Mouse (Mus musculus) c-Kit-positive CD71-positive TER-119-negative erythroid progenitor cells, embryonic 14.5 days (primary cell): ENCODE measurements at regions not wholly inside any gene's neighbourhood (a gene's known extent, or its start where the extent isn't known, plus 50 kb on each side); places are given as distances from the start of the nearest gene placed in this dataset.

Source experiments
- DNase-seq: peaks from one replicate; pipeline ENCODE4 v3.0.0-alpha.2; 2013; ENCODE audit warnings: low read depth

GRCm38 (mm10) chr16:74739194-74740135, 327.8 kb upstream of the Robo2 start:
- no peak for DNase-seq

GRCm38 (mm10) chr16:74732940-74733776, 321.5 kb upstream of the Robo2 start:
- DNase-seq, result no peak

- no peak for DNase-seq
Measured at GRCm38 (mm10) chr16:74730169-74730794, 318.7 kb upstream of the Robo2 start.

- DNase-seq, result no peak
Measured at GRCm38 (mm10) chr16:74723217-74723616, 311.6 kb upstream of the Robo2 start.

GRCm38 (mm10) chr16:74718154-74718553, 306.5 kb upstream of the Robo2 start:
- no peak for DNase-seq

GRCm38 (mm10) chr16:74717622-74718021, 306.0 kb upstream of the Robo2 start:
- DNase-seq, result no peak

- DNase-seq, result no peak
Measured at GRCm38 (mm10) chr16:74714950-74715349, 303.3 kb upstream of the Robo2 start.

- no peak for DNase-seq
Measured at GRCm38 (mm10) chr16:74712515-74712914, 300.9 kb upstream of the Robo2 start.

- DNase-seq, result no peak
Measured at GRCm38 (mm10) chr16:74702067-74702466, 290.4 kb upstream of the Robo2 start.

GRCm38 (mm10) chr16:74683371-74683770, 271.7 kb upstream of the Robo2 start:
- DNase-seq, result no peak

- DNase-seq, result no peak
Measured at GRCm38 (mm10) chr16:74675586-74675985, 264.0 kb upstream of the Robo2 start.

- no peak for DNase-seq
Measured at GRCm38 (mm10) chr16:74671466-74671865, 259.8 kb upstream of the Robo2 start.

- no peak for DNase-seq
Measured at GRCm38 (mm10) chr16:74664337-74664736, 252.7 kb upstream of the Robo2 start.

- no peak for DNase-seq
Measured at GRCm38 (mm10) chr16:74651244-74651643, 239.6 kb upstream of the Robo2 start.

- no peak for DNase-seq
Measured at GRCm38 (mm10) chr16:74649207-74649606, 237.6 kb upstream of the Robo2 start.

- DNase-seq, result peak; percentile 2
Measured at GRCm38 (mm10) chr16:74648384-74648783, 236.8 kb upstream of the Robo2 start.

- no peak for DNase-seq
Measured at GRCm38 (mm10) chr16:74644750-74645366, 233.2 kb upstream of the Robo2 start.

- no peak for DNase-seq
Measured at GRCm38 (mm10) chr16:74639805-74640204, 228.2 kb upstream of the Robo2 start.

- DNase-seq, result no peak
Measured at GRCm38 (mm10) chr16:74637638-74638037, 226.0 kb upstream of the Robo2 start.

GRCm38 (mm10) chr16:74625783-74626182, 214.2 kb upstream of the Robo2 start:
- DNase-seq, result no peak

- DNase-seq, result no peak
Measured at GRCm38 (mm10) chr16:74612072-74612471, 200.4 kb upstream of the Robo2 start.

- no peak for DNase-seq
Measured at GRCm38 (mm10) chr16:74609564-74609963, 197.9 kb upstream of the Robo2 start.
